Comparison of ENCODE assay signal across 17 mouse cellular contexts in genomic region chr13:98953830-98954229, GRCm38 (mm10). TPM values are rescaled to one million over a fixed set of nuclear protein-coding genes. Genes with fewer than 3 reads are reported as not detected.
A peak's percentile ranks its signal among the peaks of the same experiment; 100 is the strongest.
DNase-seq lines count a peak whose midpoint lies in the region; ATAC-seq lines count a peak whose summit lies in the region.
"Had no signal": no experiment of that assay in that cellular context is flagged by ENCODE, and none has a peak within 500 bp of the region (broad histone marks: within the 10 kb centered on the region; RNA-seq: fewer than 3 reads in every experiment).

No protein-coding gene starts in this region.

- peak; percentile 11 for DNase-seq in cerebellum, adult 11 months
- peak; percentile 28 to 43 for DNase-seq in layer of hippocampus, adult 18-20 months (ENCODE audit: low spot score in 2 of 2)
- no peak for DNase-seq in layer of hippocampus, postnatal 25 days (ENCODE audit: extremely low spot score in 1 of 2, low spot score in 1 of 2)
- DNase-seq in cerebellum, postnatal 10 days, result peak; percentile 89 to 93
- DNase-seq in right cerebral cortex, postnatal 14 days, result peak; percentile 18
- DNase-seq in heart, postnatal 4 days, result no peak
- DNase-seq: kidney, adult 9 months; lung, postnatal 36 days had no signal

- ATAC-seq in cerebellum, adult (ENCODE audit: insufficient number of reproducible peaks, low FRiP score, low TSS enrichment), result no peak
- no peak for ATAC-seq in activated CD4-positive, CD25-positive, alpha-beta regulatory T cell, adult 4 months
- ATAC-seq: forebrain, embryonic 16.5 days; midbrain, embryonic 15.5 days had no signal

RNA-seq across cellular contexts. Expression of gene Tnpo1, which starts 27.6 kb away (rescaled TPM):
- total RNA-seq in layer of hippocampus, adult 18-20 months (2021), result 10 to 100 TPM; 67.0 to 67.5 TPM
- 10 to 100 TPM; 54.3 to 64.1 TPM for total RNA-seq in layer of hippocampus, postnatal 25 days (2021)
- polyA plus RNA-seq in activated CD4-positive, CD25-positive, alpha-beta regulatory T cell, adult 4 months (2017; shearing (Covaris generic)), result 10 to 100 TPM; 26.7 to 38.3 TPM
- total RNA-seq in heart, postnatal 4 days (2021), result 10 to 100 TPM; 95.4 to 97.2 TPM

RNA-seq across cellular contexts. Expression of gene 1700024P04Rik, which starts 30.5 kb away (rescaled TPM):
- total RNA-seq in layer of hippocampus, adult 18-20 months (2021), result not detected
- not detected for total RNA-seq in layer of hippocampus, postnatal 25 days (2021)
- polyA plus RNA-seq in activated CD4-positive, CD25-positive, alpha-beta regulatory T cell, adult 4 months (2017; shearing (Covaris generic)), result not detected
- not detected for total RNA-seq in heart, postnatal 4 days (2021)
- total RNA-seq: hematopoietic stem cell, adult 5-6 weeks; left cerebral cortex, postnatal 14 days; neutrophil, adult 5-6 weeks had no signal
- polyA plus RNA-seq: embryonic facial prominence, embryonic 13.5 days; forebrain, embryonic 16.5 days; liver, embryonic 14.5 days; midbrain, embryonic 15.5 days had no signal

Comparison
In these comparisons a context has a peak if more than half of its experiments do, and no peak if none do; other contexts are left out.
1. DNase-seq: peak in cerebellum, adult 11 months (single experiment), layer of hippocampus, adult 18-20 months (2 of 2), cerebellum, postnatal 10 days (2 of 2) and right cerebral cortex, postnatal 14 days (single experiment); none in layer of hippocampus, postnatal 25 days (0 of 2) and heart, postnatal 4 days (single experiment).